Mouse (Mus musculus) MEL (cell line): ENCODE measurements around the gene Tec. TPM values are rescaled to one million over a fixed set of nuclear protein-coding genes. Genes with fewer than 3 reads are reported as not detected.
A peak's percentile ranks its signal among the peaks of the same experiment; 100 is the strongest.

Experiments used
- DNase-seq: peaks from one replicate; pipeline ENCODE4 v3.0.0; 2011; ENCODE audit warnings: low read depth, low spot score
- H3K27ac ChIP-seq: 2 replicates; pipeline ENCODE4 v1.5.1; 2012; ENCODE audit warnings: low read depth, mild to moderate bottlenecking, control low read depth, low read length, moderate library complexity; ENCODE audit not compliant: control insufficient read depth
- H3K27me3 ChIP-seq, 2 experiments: fragments of 150-350 bp in 1 of 2; sonication (generic) in 1 of 2; 2 replicates each; pipeline ENCODE4 v1.6.1; 2012; ENCODE audit warnings: low read length in 2 of 2, mild to moderate bottlenecking in 2 of 2, improper control_type of control experiment in 1 of 2, moderate library complexity in 1 of 2; ENCODE audit not compliant: insufficient read depth in 2 of 2, control insufficient read depth in 1 of 2
- H3K36me3 ChIP-seq, 2 experiments: 2 replicates each; pipeline ENCODE4 v1.6.1; 2012 to 2014; ENCODE audit warnings: low read length in 2 of 2, improper control_type of control experiment in 1 of 2, inconsistent platforms in 1 of 2, mild to moderate bottlenecking in 1 of 2; ENCODE audit not compliant: insufficient read depth in 2 of 2, control insufficient read depth in 1 of 2
- H3K4me1 ChIP-seq, 2 experiments: fragments of 150-350 bp in 1 of 2; sonication (generic) in 1 of 2; 2 replicates each; pipeline ENCODE4 v1.6.1; 2012; ENCODE audit warnings: low read length in 2 of 2, improper control_type of control experiment in 1 of 2, mild to moderate bottlenecking in 1 of 2; ENCODE audit not compliant: insufficient read depth in 2 of 2, control insufficient read depth in 1 of 2
- H3K4me3 ChIP-seq, 2 experiments: fragments of 150-350 bp in 1 of 2; sonication (generic) in 1 of 2; 2 replicates each; pipeline ENCODE4 v1.5.1; 2012; ENCODE audit warnings: low read depth in 2 of 2, low read length in 2 of 2, mild to moderate bottlenecking in 2 of 2, moderate library complexity in 2 of 2, control low read depth in 1 of 2, improper control_type of control experiment in 1 of 2; ENCODE audit not compliant: control insufficient read depth in 1 of 2, insufficient read depth in 1 of 2
- H3K79me2 ChIP-seq: 2 replicates; pipeline ENCODE4 v1.6.1; 2012; ENCODE audit warnings: mild to moderate bottlenecking, low read length, moderate library complexity; ENCODE audit not compliant: control insufficient read depth, poor library complexity, insufficient read depth
- H3K9ac ChIP-seq: 2 replicates; pipeline ENCODE4 v1.6.1; 2012; ENCODE audit warnings: low read depth, mild to moderate bottlenecking, control low read depth, low read length, moderate library complexity; ENCODE audit not compliant: control insufficient read depth, poor library complexity, severe bottlenecking
- H3K9me3 ChIP-seq: fragments of 150-350 bp; sonication (generic); replicated peaks from 2 replicates; pipeline ENCODE4 v1.6.1; 2012; ENCODE audit warnings: mild to moderate bottlenecking, low read length, improper control_type of control experiment, moderate library complexity; ENCODE audit not compliant: insufficient read depth
- CHD1 ChIP-seq: IDR thresholded peaks from 2 replicates; pipeline ENCODE4 v1.6.1; 2012; ENCODE audit warnings: low read depth, mild to moderate bottlenecking, inconsistent platforms, low read length, improper control_type of control experiment
- GATA1 ChIP-seq: IDR thresholded peaks from 2 replicates; pipeline ENCODE4 v1.6.1; 2011; ENCODE audit warnings: low read depth, low read length, improper control_type of control experiment
- HCFC1 ChIP-seq: IDR thresholded peaks from 2 replicates; pipeline ENCODE4 v1.6.1; 2012; ENCODE audit warnings: low read depth, mild to moderate bottlenecking, inconsistent platforms, low read length, improper control_type of control experiment, moderate library complexity
- JUND ChIP-seq: IDR thresholded peaks from 2 replicates; pipeline ENCODE4 v1.6.1; 2011; ENCODE audit warnings: low read depth, mild to moderate bottlenecking, improper control_type of control experiment, low read length
- MEF2A ChIP-seq: IDR thresholded peaks from 2 replicates; pipeline ENCODE4 v1.6.1; 2014; ENCODE audit warnings: low read depth, mild to moderate bottlenecking, inconsistent platforms, low read length, improper control_type of control experiment; ENCODE audit not compliant: poor library complexity, insufficient replicate concordance, severe bottlenecking; ENCODE audit errors: extremely low read depth
- MYC ChIP-seq: IDR thresholded peaks from 2 replicates; pipeline ENCODE4 v1.6.1; 2011; ENCODE audit warnings: low read depth, mild to moderate bottlenecking, low read length, improper control_type of control experiment, moderate library complexity
- POLR2AphosphoS2 ChIP-seq: IDR thresholded peaks from 2 replicates; pipeline ENCODE4 v1.6.1; 2011; ENCODE audit warnings: low read length, improper control_type of control experiment
- RAD21 ChIP-seq: IDR thresholded peaks from 2 replicates; pipeline ENCODE4 v1.6.1; 2011; ENCODE audit warnings: mild to moderate bottlenecking, low read depth, low read length, improper control_type of control experiment
- TAL1 ChIP-seq: IDR thresholded peaks from 2 replicates; pipeline ENCODE4 v1.6.1; 2012; ENCODE audit warnings: mild to moderate bottlenecking, inconsistent platforms, low read length, moderate library complexity, mixed read lengths
- TCF12 ChIP-seq: IDR thresholded peaks from 2 replicates; pipeline ENCODE4 v1.6.1; 2014; ENCODE audit warnings: low read depth, mild to moderate bottlenecking, inconsistent platforms, low read length, improper control_type of control experiment, moderate library complexity
- UBTF ChIP-seq: IDR thresholded peaks from 2 replicates; pipeline ENCODE4 v1.6.1; 2012; ENCODE audit warnings: low read depth, mild to moderate bottlenecking, inconsistent platforms, low read length, improper control_type of control experiment, moderate library complexity, borderline replicate concordance; ENCODE audit not compliant: insufficient read depth
- ZC3H11A ChIP-seq: IDR thresholded peaks from 2 replicates; pipeline ENCODE4 v1.6.1; 2012; ENCODE audit warnings: low read depth, mild to moderate bottlenecking, inconsistent platforms, low read length, improper control_type of control experiment
- ZMIZ1 ChIP-seq: IDR thresholded peaks from 2 replicates; pipeline ENCODE4 v1.6.1; 2012; ENCODE audit warnings: low read depth, mild to moderate bottlenecking, inconsistent platforms, low read length, improper control_type of control experiment, moderate library complexity
- polyA plus RNA-seq, 2 experiments: library from polyadenylated mRNA; stranded (reverse) in 1 of 2; unstranded in 1 of 2; fragments of >175 nt in 1 of 2; fragments of >200 nt in 1 of 2; gene quantifications; 2 replicates each; pipeline versions ENCODE4 v1.2.1 to v1.2.4; 2012; ENCODE audit warnings: low replicate concordance in 2 of 2, low read depth in 1 of 2; ENCODE audit not compliant: insufficient read length in 2 of 2, insufficient read depth in 1 of 2, missing spikeins in 1 of 2
- total RNA-seq: library from RNA; depleted of rRNA; stranded (reverse); fragments of 300-350 nt; gene quantifications from 2 replicates; pipeline ENCODE4 v1.2.3, GENCODE M21; 2012

The Tec gene
- total and polyA plus RNA-seq, 3 experiments = 44.8 to 61.1 TPM; not detected in 1

GRCm38 (mm10) chr5:72783123-72783522, 85.2 kb downstream of the Tec start:
- no peak overlapping the region for H3K9ac ChIP-seq
- no peak overlapping the region for H3K27ac ChIP-seq
- DNase-seq = no peak
- peaks cover 4 to 7% of the 10 kb centered on the region in 2 experiments for H3K4me1 ChIP-seq
- no peak for TF ChIP-seq ZC3H11A
- no peak for TF ChIP-seq POLR2AphosphoS2
- peaks cover 8 to 41% of the 10 kb centered on the region in 2 experiments for H3K36me3 ChIP-seq
- no peaks in the 10 kb centered on the region for H3K79me2 ChIP-seq
- H3K27me3 ChIP-seq = no peaks in the 10 kb centered on the region
- no peak overlapping the region for H3K4me3 ChIP-seq
- no peaks in the 10 kb centered on the region for H3K9me3 ChIP-seq

- peak; percentile 40 for DNase-seq
- Histone ChIP-seq H3K4me1 (peaks cover 4 to 7% of the 10 kb centered on the region in 2 experiments), H3K79me2 (no peaks in the 10 kb centered on the region), H3K9ac (no peak overlapping the region), H3K4me3 (no peak overlapping the region), H3K27ac (no peak overlapping the region), H3K27me3 (no peaks in the 10 kb centered on the region), H3K9me3 (no peaks in the 10 kb centered on the region), H3K36me3 (peaks cover 8 to 44% of the 10 kb centered on the region in 2 experiments)
- TF ChIP-seq ZC3H11A = no peak
- no peak for TF ChIP-seq RAD21
- no peak for TF ChIP-seq GATA1
- no peak for TF ChIP-seq ZMIZ1
- no peak for TF ChIP-seq JUND
- no peak for TF ChIP-seq UBTF
Measured at GRCm38 (mm10) chr5:72781776-72782175, 86.5 kb downstream of the Tec start.

GRCm38 (mm10) chr5:72776595-72776994, 91.7 kb downstream of the Tec start:
- no peak overlapping the region for H3K27ac ChIP-seq
- no peaks in the 10 kb centered on the region for H3K4me1 ChIP-seq
- H3K9me3 ChIP-seq = no peaks in the 10 kb centered on the region
- no peak overlapping the region for H3K4me3 ChIP-seq
- peaks cover 0 to 49% of the 10 kb centered on the region in 2 experiments; a peak in 2 of 4 replicates for H3K36me3 ChIP-seq
- no peaks in the 10 kb centered on the region for H3K79me2 ChIP-seq
- TF ChIP-seq MEF2A (no peak), CHD1 (no peak), HCFC1 (no peak), ZMIZ1 (no peak), TCF12 (no peak), MYC (no peak), TAL1 (no peak)
- no peaks in the 10 kb centered on the region for H3K27me3 ChIP-seq
- no peak for DNase-seq
- H3K9ac ChIP-seq = no peak overlapping the region
